ENCODE assay signal across 25 mouse cellular contexts in genomic region chr19:5561886-5562285, GRCm38 (mm10). TPM values are rescaled to one million over a fixed set of nuclear protein-coding genes. Genes with fewer than 3 reads are reported as not detected.
DNase-seq lines count a peak whose midpoint lies in the region; ATAC-seq lines count a peak whose summit lies in the region.
"Had no signal": no experiment of that assay in that cellular context is flagged by ENCODE, and none has a peak within 500 bp of the region (broad histone marks: within the 10 kb centered on the region; RNA-seq: fewer than 3 reads in every experiment).

No protein-coding gene starts in this region.

- H3K4me1 ChIP-seq in hindbrain, embryonic 11.5 days (replicated peaks; ENCODE audit: control insufficient read depth, insufficient read depth, low read length), result 0 out of 2 replicates have a peak, but pooled peaks cover 5% of the 10 kb centered on the region
- peaks cover 39% of the 10 kb centered on the region for H3K4me1 ChIP-seq in hindbrain, embryonic 10.5 days (replicated peaks)
- peaks cover 12% of the 10 kb centered on the region for H3K4me1 ChIP-seq in midbrain, embryonic 11.5 days (ENCODE audit: control insufficient read depth, insufficient read depth, low read length)
- H3K4me1 ChIP-seq in midbrain, embryonic 10.5 days, result peaks cover 32% of the 10 kb centered on the region

- DNase-seq in hindbrain, embryonic 11.5 days (ENCODE audit: low spot score), result peak; percentile 22
- no peak for DNase-seq in hindbrain, embryonic 10.5 days (ENCODE audit: low spot score)
- peak; percentile 82 for DNase-seq in midbrain, embryonic 11.5 days (ENCODE audit: low spot score, missing footprints)
- no peak for DNase-seq in midbrain, embryonic 10.5 days (ENCODE audit: low spot score)
- DNase-seq in splenic B cell, adult 2 months (ENCODE audit: low read depth, low spot score), result peak; percentile 28
- no peak for DNase-seq in urinary bladder, adult 2 months (ENCODE audit: low spot score)
- DNase-seq in heart, postnatal 36 days, result no peak
- DNase-seq: adrenal gland, adult 2 months; cerebellum, adult 2 months; cerebellum, postnatal 36 days; gastrocnemius, postnatal 14 days; heart, adult 18-20 months; layer of hippocampus, postnatal 36 days; thymus, postnatal 36 days had no signal

- H3K4me2 ChIP-seq in hindbrain, embryonic 11.5 days (replicated peaks; ENCODE audit: low read depth, low read length), result no peak overlapping the region
- no peak overlapping the region for H3K4me2 ChIP-seq in midbrain, embryonic 11.5 days
- H3K4me2 ChIP-seq: forebrain, embryonic 13.5 days; liver, embryonic 15.5 days had no signal

- no peak for ATAC-seq in hindbrain, embryonic 11.5 days (ENCODE audit: low FRiP score)
- ATAC-seq in midbrain, embryonic 11.5 days (ENCODE audit: low FRiP score), result no peak
- ATAC-seq: forebrain, embryonic 13.5 days; hindbrain, embryonic 16.5 days had no signal

- H3K27me3 ChIP-seq in hindbrain, embryonic 11.5 days (ENCODE audit: control insufficient read depth, insufficient read depth, low read length), result peaks cover 78% of the 10 kb centered on the region
- H3K27me3 ChIP-seq in hindbrain, embryonic 10.5 days (ENCODE audit: insufficient read depth, poor library complexity, severe bottlenecking), result peaks cover 100% of the 10 kb centered on the region
- peaks cover 65% of the 10 kb centered on the region for H3K27me3 ChIP-seq in midbrain, embryonic 11.5 days (ENCODE audit: control insufficient read depth, insufficient read depth, low read length)
- H3K27me3 ChIP-seq in midbrain, embryonic 10.5 days (ENCODE audit: low read depth, poor library complexity, severe bottlenecking), result peaks cover 100% of the 10 kb centered on the region
- H3K27me3 ChIP-seq in splenic B cell, adult 2 months (ENCODE audit: control insufficient read depth, insufficient read depth, low read length, poor library complexity, severe bottlenecking), result no peaks in the 10 kb centered on the region; the same call in 1 of the 2 replicates

- H3K9me3 ChIP-seq in hindbrain, embryonic 11.5 days (ENCODE audit: control insufficient read depth, low read length), result no peaks in the 10 kb centered on the region
- no peaks in the 10 kb centered on the region for H3K9me3 ChIP-seq in hindbrain, embryonic 10.5 days
- no peaks in the 10 kb centered on the region for H3K9me3 ChIP-seq in midbrain, embryonic 11.5 days (ENCODE audit: control insufficient read depth, low read length)
- H3K9me3 ChIP-seq in midbrain, embryonic 10.5 days (replicated peaks), result no peaks in the 10 kb centered on the region
- H3K9me3 ChIP-seq: embryonic facial prominence, embryonic 10.5 days; forebrain, embryonic 13.5 days; heart, embryonic 13.5 days; liver, embryonic 15.5 days; neural tube, embryonic 13.5 days had no signal

- no peak overlapping the region for H3K27ac ChIP-seq in hindbrain, embryonic 11.5 days (ENCODE audit: low read depth, low read length)
- no peak overlapping the region for H3K27ac ChIP-seq in hindbrain, embryonic 10.5 days
- H3K27ac ChIP-seq in midbrain, embryonic 11.5 days (ENCODE audit: low read depth, low read length), result no peak overlapping the region
- no peak overlapping the region for H3K27ac ChIP-seq in midbrain, embryonic 10.5 days (replicated peaks)
- H3K27ac ChIP-seq: embryonic facial prominence, embryonic 10.5 days; forebrain, embryonic 13.5 days; heart, embryonic 13.5 days; liver, embryonic 15.5 days; neural tube, embryonic 13.5 days had no signal

- WGBS in hindbrain, embryonic 11.5 days, result 51% methylated on average over 3 of the region's 3 CpGs
- 68% methylated on average over 3 of the region's 3 CpGs for WGBS in hindbrain, embryonic 10.5 days
- 61% methylated on average over 3 of the region's 3 CpGs for WGBS in midbrain, embryonic 11.5 days
- WGBS in midbrain, embryonic 10.5 days, result 60% methylated on average over 3 of the region's 3 CpGs

- H3K4me3 ChIP-seq in hindbrain, embryonic 11.5 days (ENCODE audit: low read depth, low read length), result no peak overlapping the region
- H3K4me3 ChIP-seq in hindbrain, embryonic 10.5 days, result no peak overlapping the region
- H3K4me3 ChIP-seq in midbrain, embryonic 11.5 days (ENCODE audit: low read depth, low read length), result no peak overlapping the region
- no peak overlapping the region for H3K4me3 ChIP-seq in midbrain, embryonic 10.5 days
- H3K4me3 ChIP-seq: forebrain, embryonic 13.5 days; liver, embryonic 15.5 days; neural tube, embryonic 13.5 days had no signal

- H3K9ac ChIP-seq in hindbrain, embryonic 11.5 days (ENCODE audit: low read depth, low read length), result no peak overlapping the region
- no peak overlapping the region for H3K9ac ChIP-seq in midbrain, embryonic 11.5 days (ENCODE audit: low read length)
- H3K9ac ChIP-seq: forebrain, embryonic 13.5 days; heart, embryonic 13.5 days; liver, embryonic 15.5 days; neural tube, embryonic 13.5 days had no signal

- no peaks in the 10 kb centered on the region for H3K36me3 ChIP-seq in hindbrain, embryonic 11.5 days (ENCODE audit: control insufficient read depth, insufficient read depth, low read length)
- H3K36me3 ChIP-seq in hindbrain, embryonic 10.5 days, result no peaks in the 10 kb centered on the region
- H3K36me3 ChIP-seq in midbrain, embryonic 11.5 days (ENCODE audit: control insufficient read depth, insufficient read depth, low read length), result no peaks in the 10 kb centered on the region
- no peaks in the 10 kb centered on the region for H3K36me3 ChIP-seq in midbrain, embryonic 10.5 days
- no peaks in the 10 kb centered on the region for H3K36me3 ChIP-seq in splenic B cell, adult 2 months (ENCODE audit: control insufficient read depth, insufficient read depth, low read length, poor library complexity, severe bottlenecking)
- H3K36me3 ChIP-seq: embryonic facial prominence, embryonic 10.5 days; heart, embryonic 13.5 days; liver, embryonic 15.5 days; neural tube, embryonic 13.5 days had no signal

- intact Hi-C loops in heart, postnatal 36 days (cut with DNase I), result no loop called here

RNA-seq across cellular contexts. Expression of gene Ovol1, which starts 1.4 kb away (rescaled TPM):
- polyA plus RNA-seq in hindbrain, embryonic 11.5 days (2014; fragmentation: Nextera tagmentation; extraction: Ambion mirVana), result 0.40 and 0.52 TPM in 2 replicates
- polyA plus RNA-seq in hindbrain, embryonic 10.5 days (2016; fragmentation: Nextera tagmentation; extraction: Ambion mirVana), result 0.39 and 0.77 TPM in 2 replicates
- polyA plus RNA-seq in midbrain, embryonic 11.5 days (2014; fragmentation: Nextera tagmentation; extraction: Ambion mirVana), result 0.18 TPM in 1 of 2 replicates, not detected in the other
- 0.16 and 0.29 TPM in 2 replicates for polyA plus RNA-seq in midbrain, embryonic 10.5 days (2016; fragmentation: Nextera tagmentation; extraction: Ambion mirVana)
- polyA plus RNA-seq in urinary bladder, adult 2 months (2012; rRNA removed), result 4.7 and 5.1 TPM in 2 replicates
- not detected for total RNA-seq in heart, postnatal 36 days (2021)
- total RNA-seq: adrenal gland, adult 2 months; gastrocnemius, postnatal 14 days; heart, adult 18-20 months; heart, postnatal 25 days; layer of hippocampus, adult 18-20 months; layer of hippocampus, postnatal 36 days; left cerebral cortex, postnatal 25 days; megakaryocyte progenitor cell, adult 5-6 weeks had no signal
- polyA plus RNA-seq: adrenal gland, adult 2 months; cerebellum, adult 2 months; liver, embryonic 15.5 days; midbrain, embryonic 14.5 days; neural tube, embryonic 13.5 days had no signal

RNA-seq across cellular contexts. Expression of gene Ap5b1, which starts 5.9 kb away (rescaled TPM):
- 1.4 and 1.5 TPM in 2 replicates for polyA plus RNA-seq in hindbrain, embryonic 11.5 days (2014; fragmentation: Nextera tagmentation; extraction: Ambion mirVana)
- polyA plus RNA-seq in hindbrain, embryonic 10.5 days (2016; fragmentation: Nextera tagmentation; extraction: Ambion mirVana), result 1.6 and 2.6 TPM in 2 replicates
- 1.0 and 1.5 TPM in 2 replicates for polyA plus RNA-seq in midbrain, embryonic 11.5 days (2014; fragmentation: Nextera tagmentation; extraction: Ambion mirVana)
- 1.6 and 2.3 TPM in 2 replicates for polyA plus RNA-seq in midbrain, embryonic 10.5 days (2016; fragmentation: Nextera tagmentation; extraction: Ambion mirVana)
- polyA plus RNA-seq in urinary bladder, adult 2 months (2012; rRNA removed), result 4.8 and 7.1 TPM in 2 replicates
- 1 to 10 TPM; 3.1 to 3.4 TPM for total RNA-seq in heart, postnatal 36 days (2021)

RNA-seq across cellular contexts. Expression of gene Rnaseh2c, which starts 39.8 kb away (rescaled TPM):
- 143 and 148 TPM in 2 replicates for polyA plus RNA-seq in hindbrain, embryonic 11.5 days (2014; fragmentation: Nextera tagmentation; extraction: Ambion mirVana)
- polyA plus RNA-seq in hindbrain, embryonic 10.5 days (2016; fragmentation: Nextera tagmentation; extraction: Ambion mirVana), result 177 and 187 TPM in 2 replicates
- polyA plus RNA-seq in midbrain, embryonic 11.5 days (2014; fragmentation: Nextera tagmentation; extraction: Ambion mirVana), result 157 and 173 TPM in 2 replicates
- 186 and 200 TPM in 2 replicates for polyA plus RNA-seq in midbrain, embryonic 10.5 days (2016; fragmentation: Nextera tagmentation; extraction: Ambion mirVana)
- polyA plus RNA-seq in urinary bladder, adult 2 months (2012; rRNA removed), result 38.2 and 41.2 TPM in 2 replicates
- total RNA-seq in heart, postnatal 36 days (2021), result 10 to 100 TPM; 42.7 to 53.2 TPM

RNA-seq across cellular contexts. Expression of gene Kat5, which starts 48.2 kb away (rescaled TPM):
- polyA plus RNA-seq in hindbrain, embryonic 11.5 days (2014; fragmentation: Nextera tagmentation; extraction: Ambion mirVana), result 36.9 and 39.3 TPM in 2 replicates
- polyA plus RNA-seq in hindbrain, embryonic 10.5 days (2016; fragmentation: Nextera tagmentation; extraction: Ambion mirVana), result 58.9 and 69.2 TPM in 2 replicates
- polyA plus RNA-seq in midbrain, embryonic 11.5 days (2014; fragmentation: Nextera tagmentation; extraction: Ambion mirVana), result 36.9 and 40.0 TPM in 2 replicates
- 65.6 and 74.8 TPM in 2 replicates for polyA plus RNA-seq in midbrain, embryonic 10.5 days (2016; fragmentation: Nextera tagmentation; extraction: Ambion mirVana)
- 60.1 and 67.7 TPM in 2 replicates for polyA plus RNA-seq in urinary bladder, adult 2 months (2012; rRNA removed)
- 10 to 100 TPM; 30.3 to 37.0 TPM for total RNA-seq in heart, postnatal 36 days (2021)

RNA-seq across cellular contexts. Expression of gene Snx32, which starts 51.5 kb away (rescaled TPM):
- polyA plus RNA-seq in hindbrain, embryonic 11.5 days (2014; fragmentation: Nextera tagmentation; extraction: Ambion mirVana), result 21.2 and 22.2 TPM in 2 replicates
- 8.9 and 18.7 TPM in 2 replicates for polyA plus RNA-seq in hindbrain, embryonic 10.5 days (2016; fragmentation: Nextera tagmentation; extraction: Ambion mirVana)
- polyA plus RNA-seq in midbrain, embryonic 11.5 days (2014; fragmentation: Nextera tagmentation; extraction: Ambion mirVana), result 17.9 and 20.3 TPM in 2 replicates
- 9.6 and 15.3 TPM in 2 replicates for polyA plus RNA-seq in midbrain, embryonic 10.5 days (2016; fragmentation: Nextera tagmentation; extraction: Ambion mirVana)
- 33.0 and 37.7 TPM in 2 replicates for polyA plus RNA-seq in urinary bladder, adult 2 months (2012; rRNA removed)
- 1 to 10 TPM; 5.1 TPM for total RNA-seq in heart, postnatal 36 days (2021)

Comparison
In these comparisons a context has a peak if more than half of its experiments do, and no peak if none do; other contexts are left out.
1. DNase-seq: peak in hindbrain, embryonic 11.5 days (single experiment), midbrain, embryonic 11.5 days (single experiment) and splenic B cell, adult 2 months (single experiment); none in hindbrain, embryonic 10.5 days (single experiment), midbrain, embryonic 10.5 days (single experiment), urinary bladder, adult 2 months (single experiment) and heart, postnatal 36 days (0 of 2).